Mouse (Mus musculus) left cerebral cortex, postnatal 14 days (tissue): ENCODE measurements at regions not wholly inside any gene's neighbourhood (a gene's known extent, or its start where the extent isn't known, plus 50 kb on each side); places are given as distances from the start of the nearest gene placed in this dataset.
A peak's percentile ranks its signal among the peaks of the same experiment; 100 is the strongest.
"Not testable (repeated sequence)": the region's sequence is repeated elsewhere in the genome, so short reads cannot be mapped to it uniquely, and the experiment has no call there.

ENCODE experiments used
- DNase-seq, 2 experiments: peaks; one replicate each; pipeline ENCODE4 v3.0.0; 2021 to 2022; ENCODE audit warnings: low spot score in 2 of 2, mixed read lengths in 1 of 2
- intact Hi-C: fragments of 180-260 bp; cut with DNase I; formaldehyde crosslinking; loops from one replicate; pipeline ENCODE4 v1.15.1; 2025

DNA sequence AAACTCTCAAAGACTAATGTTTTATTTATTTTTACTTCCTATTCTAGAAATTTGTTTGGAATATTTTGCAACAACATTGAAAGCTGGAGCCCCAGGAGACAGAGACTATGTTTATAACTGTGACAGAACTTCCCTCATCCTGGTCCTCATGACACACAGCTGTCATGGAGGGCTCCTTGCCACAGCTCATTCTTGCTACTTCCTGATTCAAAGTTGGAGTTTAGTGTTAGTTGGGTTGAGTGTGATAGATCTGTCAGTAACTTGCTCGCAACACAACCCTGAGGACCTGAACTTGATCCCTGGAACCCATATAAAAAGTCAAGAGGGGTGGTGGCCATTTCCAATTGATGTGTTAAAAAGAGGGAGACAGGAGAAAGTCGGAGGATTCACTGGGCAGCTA, 328.3 kb upstream of the Nox3 start:
- intact Hi-C loops, result no loop called here
- DNase-seq, result no peak

DNA sequence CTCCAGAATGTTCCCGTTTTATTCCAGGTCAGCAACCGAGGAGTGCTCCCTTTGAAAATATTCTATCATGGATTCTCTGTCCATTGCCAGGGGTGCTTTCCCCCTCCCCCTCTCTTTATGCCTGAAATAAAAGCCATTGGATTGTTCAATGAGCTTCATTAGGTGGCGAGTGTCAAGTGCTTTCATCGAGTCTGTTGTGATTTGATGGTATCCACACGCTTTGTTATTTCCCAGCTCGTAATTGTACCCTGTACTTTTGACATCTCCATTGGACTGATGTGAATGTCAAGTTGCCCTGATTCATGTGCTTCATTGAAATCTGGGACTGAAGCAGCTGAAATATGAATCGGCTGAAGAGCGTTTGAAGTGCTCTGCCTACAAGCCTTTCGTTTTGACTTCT, 333.1 kb upstream of the Nox3 start:
- no peak for DNase-seq
- intact Hi-C loops, result no loop called here

GRCm38 (mm10) chr17:4034816-4035360, 338.8 kb upstream of the Nox3 start:
- no peak for DNase-seq

GRCm38 (mm10) chr17:4040104-4040664, 344.1 kb upstream of the Nox3 start:
- intact Hi-C loops, result no loop called here
- DNase-seq, result peak; percentile 12 to 18

More at GRCm38 (mm10) chr17:4034816-4035360, 338.8 kb upstream of the Nox3 start:
- intact Hi-C loops, result no loop called here

GRCm38 (mm10) chr17:4060186-4060585, 364.1 kb upstream of the Nox3 start:
- intact Hi-C loops, DNase-seq: not testable (repeated sequence)

DNA sequence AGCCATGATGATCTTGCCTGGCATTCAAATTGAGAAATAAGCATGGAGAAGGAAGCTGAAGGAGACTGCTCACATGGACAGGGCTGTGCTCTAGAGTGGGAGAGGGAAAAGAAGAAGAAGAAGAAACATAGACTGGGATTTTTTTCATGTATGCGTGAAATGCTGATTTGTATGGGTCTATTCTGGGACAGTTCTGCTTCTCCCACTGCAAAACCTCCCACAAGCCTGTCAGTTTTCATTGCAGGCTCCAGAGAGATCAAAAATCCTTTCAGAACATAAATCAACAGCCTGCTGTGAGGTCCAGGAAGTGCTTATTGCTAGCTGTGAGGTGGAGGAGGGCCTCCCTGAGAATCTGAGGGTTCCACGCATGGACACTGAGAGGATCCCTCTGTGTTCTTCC, 377.3 kb upstream of the Nox3 start:
- intact Hi-C loops, result no loop called here
- DNase-seq, result peak; percentile 16 to 39

DNA sequence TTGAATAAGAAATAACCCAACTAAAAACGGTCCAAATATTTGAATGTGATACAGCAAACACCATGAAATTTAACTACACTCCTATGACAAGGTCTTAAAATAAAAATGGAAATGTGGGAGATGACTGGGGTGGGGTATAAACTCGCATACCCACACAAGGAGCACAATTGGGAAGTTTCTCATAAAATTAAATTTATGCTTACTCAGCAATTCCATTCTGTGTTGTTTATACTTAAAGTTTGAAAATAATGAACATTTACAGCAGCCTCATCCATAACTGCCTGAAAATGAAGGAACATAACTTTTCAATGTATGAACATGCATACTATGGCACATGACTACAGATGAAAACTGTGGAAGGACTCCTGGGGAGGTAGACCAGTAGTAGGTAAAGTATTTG, 384.5 kb upstream of the Nox3 start:
- intact Hi-C loops, result no loop called here
- no peak for DNase-seq

DNA sequence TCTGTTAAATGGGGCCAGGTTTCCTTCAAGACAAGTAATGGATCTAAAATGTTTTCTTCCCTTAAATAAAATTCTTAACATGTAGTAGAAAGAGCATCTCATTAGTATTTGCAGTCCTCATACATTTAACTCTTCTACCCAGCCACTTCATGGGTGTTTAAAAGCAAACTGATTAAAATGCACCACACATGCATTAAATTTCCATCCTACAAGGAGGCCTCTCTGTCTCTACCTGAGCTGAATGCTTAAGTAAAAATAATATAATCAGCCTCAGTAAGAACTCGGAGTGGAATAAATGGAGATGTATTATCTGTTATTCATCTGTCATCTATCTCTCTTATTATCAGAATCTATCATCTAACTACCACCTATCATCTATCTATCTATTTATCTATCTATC, 398.6 kb upstream of the Nox3 start:
- intact Hi-C loops, result no loop called here

DNA sequence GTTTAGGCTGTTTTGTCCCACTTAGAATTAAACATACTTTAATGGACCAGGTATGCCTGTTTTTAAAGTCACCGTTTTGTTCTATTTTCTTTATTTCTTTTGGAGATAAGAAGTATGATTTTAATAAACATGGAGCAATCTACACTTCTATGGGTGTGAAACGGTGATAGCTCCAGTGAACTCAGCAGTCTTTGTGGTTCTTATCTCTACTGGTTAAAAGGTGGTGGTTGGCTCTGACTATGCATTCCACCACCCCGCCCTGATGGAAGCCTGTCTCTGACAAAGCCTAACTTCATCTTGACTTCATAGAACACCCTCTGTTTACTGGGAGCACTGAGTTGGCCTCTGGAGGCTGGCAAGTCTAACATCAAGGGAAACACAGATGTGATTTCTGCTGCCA, 407.3 kb upstream of the Nox3 start:
- no peak for DNase-seq
- intact Hi-C loops, result no loop called here

More for the DNA sequence above, 398.6 kb upstream of the Nox3 start:
- no peak for DNase-seq

- intact Hi-C loops, result no loop called here
- peak; percentile 7 to 27 for DNase-seq
These were observed 413.2 kb upstream of the Nox3 start for GRCm38 (mm10) chr17:4109263-4109662.

DNA sequence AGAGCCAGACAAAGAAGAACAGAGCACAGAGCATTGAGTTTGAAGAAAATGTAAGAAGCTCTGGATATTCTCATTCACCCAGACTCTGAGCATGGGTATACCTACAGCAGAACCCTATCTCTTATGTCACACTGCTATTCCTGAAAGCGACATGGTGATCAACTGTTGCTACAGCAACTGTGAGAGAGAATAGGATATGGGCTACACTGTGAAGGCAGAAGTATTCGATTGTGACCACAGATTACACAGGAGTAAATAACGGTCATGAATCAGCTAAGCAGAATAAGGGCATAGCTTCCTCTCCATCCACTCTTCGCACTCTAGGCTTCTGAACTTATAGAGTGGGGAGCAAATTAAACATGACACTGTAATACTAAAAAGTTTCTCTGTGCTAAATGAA, 417.0 kb upstream of the Nox3 start:
- intact Hi-C loops, result no loop called here
- DNase-seq, result no peak

DNA sequence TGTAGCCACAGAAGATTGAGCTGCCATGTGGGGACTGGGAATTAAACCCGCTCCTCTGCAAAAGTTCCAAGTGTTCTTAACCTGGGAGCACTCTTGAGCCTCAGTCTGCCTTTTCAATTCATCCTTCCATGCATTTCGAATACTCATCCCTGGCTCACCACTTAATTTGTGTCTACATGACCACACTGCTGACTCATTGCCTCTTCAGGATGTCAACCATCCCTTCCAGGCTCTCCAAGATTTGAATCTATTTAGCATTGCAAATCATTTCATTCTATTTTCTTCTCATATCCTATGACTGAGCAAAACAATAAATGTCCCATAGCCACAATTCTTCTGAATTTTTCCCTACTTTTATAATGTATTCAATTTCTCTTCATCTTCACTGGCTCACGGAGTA, 420.4 kb upstream of the Nox3 start:
- no peak for DNase-seq
- intact Hi-C loops, result no loop called here

GRCm38 (mm10) chr17:4133678-4134077, 437.6 kb upstream of the Nox3 start:
- intact Hi-C loops, result no loop called here
- no peak for DNase-seq

DNA sequence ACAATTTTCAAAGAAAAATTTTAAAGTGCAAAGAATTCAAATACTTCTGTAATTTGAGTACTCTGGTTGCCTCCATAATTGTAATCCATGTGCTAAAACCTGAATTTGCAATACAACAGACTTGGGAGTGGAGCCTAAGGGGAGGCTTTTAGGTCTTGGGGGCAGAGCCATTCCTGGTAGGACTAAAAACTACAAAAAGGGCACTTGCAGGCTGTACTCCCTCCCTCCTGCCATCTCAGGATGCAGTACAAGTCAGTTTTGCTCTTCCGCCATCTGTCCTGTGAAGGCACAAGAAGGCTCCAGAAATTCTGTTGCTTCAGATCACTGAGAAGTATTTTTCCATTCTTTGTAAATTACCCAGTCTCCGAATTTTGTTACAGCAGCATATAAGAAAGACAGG, 467.4 kb upstream of the Nox3 start:
- DNase-seq, result no peak
- intact Hi-C loops, result no loop called here

DNA sequence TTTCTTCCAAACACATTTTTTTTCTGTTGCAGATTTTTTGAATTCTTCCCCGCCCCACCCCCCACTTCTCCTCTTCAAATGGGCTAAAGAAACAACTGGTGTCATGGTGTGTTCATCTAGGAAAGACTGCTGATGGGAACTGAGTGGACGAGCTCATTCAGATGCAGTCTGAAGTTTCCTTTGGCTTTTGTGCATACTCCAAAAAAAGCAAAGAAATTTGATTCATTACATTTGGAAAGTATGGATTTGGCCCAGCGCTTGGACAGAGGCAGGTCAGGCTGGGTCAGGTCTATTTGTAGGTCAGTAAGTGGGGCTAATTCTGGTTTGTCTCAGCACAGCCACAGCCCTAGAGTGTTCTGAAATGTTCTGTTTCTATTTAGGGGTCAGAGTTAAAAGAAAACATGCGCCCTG, 477.9 kb upstream of the Nox3 start:
- DNase-seq, result no peak
- intact Hi-C loops, result no loop called here

DNA sequence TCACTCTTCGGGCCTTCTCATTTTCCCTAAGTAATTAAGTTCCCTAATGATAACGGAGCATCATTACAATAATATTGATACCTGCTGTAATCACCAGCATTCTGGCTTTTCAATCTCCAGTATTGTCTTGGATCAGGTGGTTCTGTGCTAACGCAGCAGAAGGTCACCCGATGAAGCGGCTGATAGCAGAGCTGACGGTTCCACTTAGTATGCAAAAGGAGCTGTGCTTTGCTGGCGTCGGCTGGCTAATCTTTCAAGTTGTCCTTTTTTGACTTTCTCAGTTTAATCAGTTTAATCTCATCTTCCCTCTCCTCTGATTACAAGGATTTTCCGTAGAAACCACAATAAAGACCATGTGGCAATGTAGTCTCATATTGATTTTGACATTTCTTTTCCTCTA, 478.9 kb upstream of the Nox3 start:
- no peak for DNase-seq
- intact Hi-C loops, result no loop called here

- no peak for DNase-seq
- intact Hi-C loops, result no loop called here
These were observed 480.5 kb upstream of the Nox3 start for GRCm38 (mm10) chr17:4176524-4176923.

DNA sequence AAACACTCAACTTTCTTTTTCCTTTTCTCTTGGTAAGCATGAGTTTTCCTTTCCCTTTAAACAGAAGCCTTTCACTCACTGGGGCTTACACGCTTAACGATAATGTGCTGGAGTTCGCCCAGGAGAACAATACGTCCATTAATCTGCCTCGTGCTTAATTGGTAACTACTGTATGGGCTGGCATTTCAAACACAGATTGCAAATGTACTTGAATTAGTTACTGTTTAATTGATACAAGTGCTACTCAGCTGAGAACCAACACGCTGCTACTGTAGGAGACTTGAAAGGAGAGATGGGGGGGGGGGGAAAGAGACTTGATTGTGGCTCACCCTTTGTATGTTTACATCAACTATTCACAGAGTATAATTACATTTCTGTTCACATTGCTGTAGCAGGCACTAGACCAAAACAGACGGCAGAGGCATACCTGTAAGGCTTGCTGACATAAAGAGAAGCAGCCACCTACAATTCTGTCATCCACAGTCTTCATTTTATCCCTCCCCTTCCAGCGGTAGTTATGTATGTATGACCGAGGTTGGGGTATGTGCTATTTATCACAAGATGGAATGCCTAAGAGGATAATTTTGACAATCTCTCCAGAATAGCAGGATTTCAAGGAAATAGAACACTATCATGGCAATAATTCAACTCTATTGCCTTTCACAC, 481.6 kb upstream of the Nox3 start:
- DNase-seq, result no peak
- intact Hi-C loops, result no loop called here

GRCm38 (mm10) chr17:4179271-4179670, 483.2 kb upstream of the Nox3 start:
- intact Hi-C loops, result no loop called here
- no peak for DNase-seq

GRCm38 (mm10) chr17:4182106-4182505, 486.0 kb upstream of the Nox3 start:
- DNase-seq, result peak in 1 of 2 experiments; percentile 14
- intact Hi-C loops, result no loop called here

- no peak for DNase-seq
- intact Hi-C loops, result no loop called here
These were observed 490.7 kb upstream of the Nox3 start for GRCm38 (mm10) chr17:4186802-4187201.
